Mouse (Mus musculus) small intestine, adult 2 months (tissue): ENCODE measurements around the gene Tmc6.

ENCODE experiments used
- CTCF ChIP-seq: fragments of 200-500 bp; IDR thresholded peaks from 2 replicates; pipeline ENCODE4 v1.5.1; 2012; ENCODE audit warnings: low read depth, mild to moderate bottlenecking, control low read depth, inconsistent platforms, low read length, moderate library complexity, mixed read lengths; ENCODE audit not compliant: insufficient replicate concordance, insufficient read length; ENCODE audit errors: extremely low read depth
- POLR2A ChIP-seq: fragments of 200-500 bp; IDR thresholded peaks from 2 replicates; pipeline ENCODE4 v1.6.1; 2012; ENCODE audit warnings: low read depth, mild to moderate bottlenecking, control low read depth, inconsistent platforms, low read length, moderate library complexity

- no peak for TF ChIP-seq CTCF
- TF ChIP-seq POLR2A: no peak
Observed at GRCm38 (mm10) chr11:117731470-117731869, 50.5 kb downstream of the Tmc6 start.
